In genomic region chr4:56375745-56376144, GRCm38 (mm10) we compare ENCODE assay signal across 14 mouse cellular contexts.
DNase-seq lines count a peak whose midpoint lies in the region; ATAC-seq lines count a peak whose summit lies in the region.
"Had no signal": no experiment of that assay in that cellular context is flagged by ENCODE, and none has a peak within 500 bp of the region (broad histone marks: within the 10 kb centered on the region; RNA-seq: fewer than 3 reads in every experiment).

No protein-coding gene starts in this region.

- no peak overlapping the region for H3K27ac ChIP-seq in heart, embryonic 12.5 days (ENCODE audit: poor library complexity, severe bottlenecking)
- H3K27ac ChIP-seq in neural tube, embryonic 15.5 days (replicated peaks), result no peak overlapping the region
- H3K27ac ChIP-seq: lung, embryonic 15.5 days had no signal

- H3K4me1 ChIP-seq in heart, embryonic 12.5 days (replicated peaks), result peaks cover 9% of the 10 kb centered on the region; the same call in 1 of the 2 replicates
- no peaks in the 10 kb centered on the region for H3K4me1 ChIP-seq in neural tube, embryonic 15.5 days

- H3K27me3 ChIP-seq in heart, embryonic 12.5 days (replicated peaks), result 0 out of 2 replicates have a peak, but pooled peaks cover 5% of the 10 kb centered on the region
- no peaks in the 10 kb centered on the region for H3K27me3 ChIP-seq in neural tube, embryonic 15.5 days (replicated peaks)
- H3K27me3 ChIP-seq: lung, embryonic 15.5 days had no signal

- 18% methylated on average over 5 of the region's 5 CpGs for WGBS in heart, embryonic 12.5 days
- WGBS in neural tube, embryonic 15.5 days, result 45% methylated on average over 5 of the region's 5 CpGs

- intact Hi-C loops in heart, postnatal 10 days (cut with DNase I), result no loop called here
- intact Hi-C loops in left cerebral cortex, postnatal 10 days (cut with DNase I), result no loop called here

- H3K9ac ChIP-seq in heart, embryonic 12.5 days, result no peak overlapping the region
- H3K9ac ChIP-seq in neural tube, embryonic 15.5 days (replicated peaks), result no peak overlapping the region
- H3K9ac ChIP-seq: lung, embryonic 15.5 days had no signal

- H3K4me2 ChIP-seq in heart, embryonic 12.5 days, result peak overlapping the region; percentile 23; the same call in 1 of the 2 replicates
- no peak overlapping the region for H3K4me2 ChIP-seq in neural tube, embryonic 15.5 days
- H3K4me2 ChIP-seq: lung, embryonic 15.5 days had no signal

- DNase-seq in heart, postnatal 10 days, result no peak
- peak; percentile 21 to 28 for DNase-seq in left cerebral cortex, postnatal 10 days (ENCODE audit: extremely low spot score in 1 of 2, low spot score in 2 of 2)
- no peak for DNase-seq in left cerebral cortex, adult 18-20 months (ENCODE audit: low spot score in 2 of 2)
- peak; percentile 5 for DNase-seq in embryo, embryonic 10.5 days (ENCODE audit: low spot score)
- DNase-seq in adrenal gland, postnatal 10 days, result no peak
- DNase-seq: adrenal gland, postnatal 14 days; cerebellum, adult 11 months; gastrocnemius, postnatal 36 days; kidney, adult 18-20 months; retina, postnatal 1 day; thymus, postnatal 25 days had no signal

- H3K36me3 ChIP-seq in heart, embryonic 12.5 days, result no peaks in the 10 kb centered on the region
- no peaks in the 10 kb centered on the region for H3K36me3 ChIP-seq in neural tube, embryonic 15.5 days
- H3K36me3 ChIP-seq: lung, embryonic 15.5 days had no signal

- no peaks in the 10 kb centered on the region for H3K9me3 ChIP-seq in heart, embryonic 12.5 days (replicated peaks)
- no peaks in the 10 kb centered on the region for H3K9me3 ChIP-seq in neural tube, embryonic 15.5 days (replicated peaks)
- H3K9me3 ChIP-seq: lung, embryonic 15.5 days had no signal

- ATAC-seq in heart, embryonic 12.5 days (ENCODE audit: insufficient number of reproducible peaks, low FRiP score), result no peak
- peak; percentile 45; the same call in 1 of the 2 replicates for ATAC-seq in neural tube, embryonic 15.5 days (ENCODE audit: low FRiP score)

- no peak overlapping the region for H3K4me3 ChIP-seq in heart, embryonic 12.5 days
- H3K4me3 ChIP-seq in neural tube, embryonic 15.5 days (replicated peaks), result no peak overlapping the region
- H3K4me3 ChIP-seq: lung, embryonic 15.5 days had no signal

Comparison
In these comparisons a context has a peak if more than half of its experiments do, and no peak if none do; other contexts are left out.
1. DNase-seq: peak in left cerebral cortex, postnatal 10 days (2 of 2) and embryo, embryonic 10.5 days (single experiment); none in heart, postnatal 10 days (0 of 2), left cerebral cortex, adult 18-20 months (0 of 2) and adrenal gland, postnatal 10 days (single experiment).